Mouse (Mus musculus): ENCODE measurements at regions not wholly inside any gene's neighbourhood (a gene's known extent, or its start where the extent isn't known, plus 50 kb on each side); places are given as distances from the start of the nearest gene placed in this dataset.

GRCm38 (mm10) chr13:11490766-11491165 lies 616.0 kb downstream of the Ryr2 start:
- DNase-seq = no peak

- DNase-seq = no peak
Observed at GRCm38 (mm10) chr13:11483142-11483541, 623.6 kb downstream of the Ryr2 start.

DNA sequence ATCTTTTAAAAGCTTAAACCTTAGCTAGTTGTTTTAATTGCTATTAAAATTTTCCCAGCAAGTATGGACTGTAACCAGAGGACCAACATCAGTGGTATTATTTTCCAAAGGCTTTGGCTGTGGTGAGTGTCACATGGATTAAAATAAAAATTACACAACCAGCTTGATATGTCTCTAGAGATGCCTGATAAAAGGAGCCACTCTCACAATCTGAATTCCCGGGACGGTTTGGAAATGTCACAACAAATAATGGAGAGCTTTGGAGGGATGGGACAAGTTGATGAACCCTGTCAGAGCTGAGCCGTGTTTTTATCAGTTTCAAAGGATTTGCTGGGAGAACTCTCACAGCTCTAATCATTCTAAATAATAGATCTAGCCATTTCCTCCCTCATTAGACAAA lies 624.0 kb downstream of the Ryr2 start:
- no peak for DNase-seq

DNA sequence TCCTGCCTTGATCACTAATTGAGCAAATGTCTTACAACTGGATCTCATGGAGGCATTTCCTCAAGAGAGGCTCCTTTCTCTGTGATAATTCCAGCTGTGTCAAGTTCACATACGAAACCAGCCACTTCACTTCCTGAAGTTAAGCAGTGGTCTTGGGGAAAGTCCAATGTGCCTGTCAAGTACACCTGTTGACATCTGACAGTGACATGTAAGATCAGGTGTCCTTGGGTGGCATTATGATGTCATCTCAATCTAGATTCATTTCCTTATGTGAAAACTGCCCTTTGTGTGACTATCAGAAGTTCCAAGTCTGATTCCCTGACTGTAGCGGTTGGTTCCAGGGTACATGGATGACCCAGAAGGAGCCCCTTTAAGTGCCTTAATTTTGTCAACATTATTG lies 646.5 kb downstream of the Ryr2 start:
- DNase-seq = no peak

GRCm38 (mm10) chr13:11455113-11455512 lies 651.6 kb downstream of the Ryr2 start:
- no peak for DNase-seq

- DNase-seq = no peak
Observed at GRCm38 (mm10) chr13:11452448-11452847, 654.3 kb downstream of the Ryr2 start.

- DNase-seq = no peak
Observed at GRCm38 (mm10) chr13:11432465-11433339, 674.0 kb downstream of the Ryr2 start.

DNA sequence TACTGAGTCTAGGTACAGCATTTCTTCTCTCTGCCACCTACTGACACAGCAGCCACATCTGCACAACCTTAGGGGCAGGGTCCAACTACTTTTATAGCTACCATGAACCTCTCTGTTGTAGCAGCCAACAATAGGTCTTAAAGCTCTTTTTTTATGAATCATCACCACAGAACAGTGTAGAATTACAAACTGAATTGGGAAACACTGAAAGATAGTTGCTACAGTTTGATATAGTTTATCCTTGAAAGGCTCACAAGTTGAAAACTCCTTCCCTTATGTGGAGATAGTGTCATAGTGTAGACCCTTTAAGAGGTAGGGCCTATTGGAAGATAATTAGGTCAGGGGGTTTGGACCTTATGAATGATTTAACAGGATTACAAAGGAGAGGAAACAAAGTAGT lies 679.9 kb downstream of the Ryr2 start:
- no peak for DNase-seq

DNA sequence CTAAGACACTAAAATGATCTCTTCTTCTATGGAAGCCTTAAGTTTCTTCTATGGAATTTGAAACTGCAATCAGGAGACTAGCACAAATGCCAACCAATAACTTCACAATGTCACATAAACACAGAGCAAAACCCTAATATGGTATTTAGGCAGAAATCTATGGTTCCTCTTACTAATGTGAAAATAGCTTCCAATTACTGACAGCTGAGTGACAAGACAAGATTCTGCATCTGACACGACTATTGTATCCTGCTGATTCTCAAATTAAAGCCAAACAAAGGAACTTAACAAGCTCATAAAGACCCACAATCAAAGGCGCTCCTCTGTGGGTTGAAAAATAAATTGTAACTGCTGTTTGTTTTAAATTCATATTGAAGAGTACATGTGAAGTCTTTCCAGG lies 714.7 kb downstream of the Ryr2 start:
- DNase-seq = no peak

DNA sequence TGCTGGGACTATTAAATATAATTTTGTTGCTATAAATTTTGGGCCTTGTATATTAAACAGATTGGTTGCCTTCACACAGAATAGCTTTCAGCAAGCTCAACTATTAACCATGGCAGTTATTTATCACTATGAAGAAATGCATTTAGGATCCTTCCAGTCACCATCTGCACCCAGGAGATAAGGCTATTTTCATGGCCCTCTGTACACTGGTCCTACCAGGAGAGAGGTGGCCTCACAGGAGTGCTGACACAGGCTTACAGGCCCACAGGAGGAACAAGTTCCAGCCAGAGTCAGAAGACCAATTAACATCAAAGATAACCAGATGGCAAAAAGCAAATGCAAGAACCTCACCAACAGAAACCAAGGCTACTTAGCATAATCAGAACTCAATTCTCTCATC lies 731.3 kb downstream of the Ryr2 start:
- no peak for DNase-seq

- DNase-seq = no peak
Observed at GRCm38 (mm10) chr13:11369456-11369855, 737.3 kb downstream of the Ryr2 start.

GRCm38 (mm10) chr13:11362872-11363271 lies 743.9 kb downstream of the Ryr2 start:
- no peak for DNase-seq

DNA sequence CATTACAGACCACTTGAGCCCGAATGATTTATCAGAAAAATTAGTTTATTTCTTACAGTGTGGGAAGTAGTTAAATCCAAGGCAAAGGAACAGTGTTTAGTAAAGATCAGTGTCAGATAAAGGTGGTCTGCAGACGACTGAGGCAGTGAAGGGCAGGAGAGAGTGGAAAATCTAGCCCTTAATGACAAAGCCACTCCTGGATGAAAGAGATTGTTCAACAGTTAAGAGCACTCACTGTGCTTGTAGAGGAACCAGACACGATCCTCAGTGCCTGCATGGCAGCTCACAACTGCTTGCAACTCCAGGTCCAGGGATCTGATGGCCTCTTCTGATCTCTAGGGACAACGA lies 758.3 kb downstream of the Ryr2 start:
- DNase-seq = no peak

GRCm38 (mm10) chr13:11347787-11348501 lies 758.8 kb downstream of the Ryr2 start:
- no peak for DNase-seq

DNA sequence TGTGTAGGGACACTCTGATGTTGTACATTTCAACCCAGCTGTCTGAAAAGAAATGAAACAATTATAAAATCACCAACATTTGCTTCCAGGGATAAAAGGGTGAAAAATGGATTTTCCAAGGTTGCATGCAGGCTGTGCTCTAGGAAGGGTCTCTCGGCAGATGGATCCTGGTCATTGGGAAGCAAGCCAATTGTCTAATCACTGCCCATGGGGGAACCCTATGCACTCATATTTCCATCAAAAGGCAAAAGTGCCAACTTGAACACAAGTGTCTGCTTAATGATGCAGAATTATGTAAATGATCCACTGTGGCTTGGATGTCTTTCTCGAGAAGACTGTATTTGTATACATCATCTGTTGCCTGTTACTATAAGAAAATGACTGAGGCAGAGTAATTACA lies 762.2 kb downstream of the Ryr2 start:
- DNase-seq = no peak

- DNase-seq = no peak
Observed at GRCm38 (mm10) chr13:11338297-11338616, 768.5 kb downstream of the Ryr2 start.

- no peak for DNase-seq
Observed at GRCm38 (mm10) chr13:11337610-11338296, 769.0 kb downstream of the Ryr2 start.

- DNase-seq = no peak
Observed at GRCm38 (mm10) chr13:11336958-11337357, 769.8 kb downstream of the Ryr2 start.

DNA sequence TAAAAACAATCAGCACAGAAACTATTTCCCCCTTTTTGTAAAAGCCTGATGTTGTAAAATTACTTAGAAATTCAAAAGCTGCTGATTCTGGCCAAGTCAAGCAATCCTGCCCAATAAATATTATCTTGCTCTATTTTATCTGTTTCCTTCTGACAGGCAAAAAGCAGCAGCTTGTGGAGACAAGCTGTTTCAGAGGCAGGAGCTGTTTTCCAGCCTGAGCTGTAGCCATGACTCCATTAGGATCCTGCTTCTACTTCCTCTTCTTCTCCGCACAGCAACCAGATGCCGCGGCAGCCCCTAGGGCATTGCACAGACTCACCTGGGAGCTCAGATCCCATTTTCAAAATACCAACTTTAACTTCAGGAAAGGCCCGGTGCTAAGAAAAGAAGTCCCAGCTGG lies 774.8 kb downstream of the Ryr2 start:
- no peak for DNase-seq

- no peak for DNase-seq
Observed at GRCm38 (mm10) chr13:11308716-11309115, 798.0 kb downstream of the Ryr2 start.

- DNase-seq = no peak
Observed at GRCm38 (mm10) chr13:11295493-11295892, 811.3 kb downstream of the Ryr2 start.

DNA sequence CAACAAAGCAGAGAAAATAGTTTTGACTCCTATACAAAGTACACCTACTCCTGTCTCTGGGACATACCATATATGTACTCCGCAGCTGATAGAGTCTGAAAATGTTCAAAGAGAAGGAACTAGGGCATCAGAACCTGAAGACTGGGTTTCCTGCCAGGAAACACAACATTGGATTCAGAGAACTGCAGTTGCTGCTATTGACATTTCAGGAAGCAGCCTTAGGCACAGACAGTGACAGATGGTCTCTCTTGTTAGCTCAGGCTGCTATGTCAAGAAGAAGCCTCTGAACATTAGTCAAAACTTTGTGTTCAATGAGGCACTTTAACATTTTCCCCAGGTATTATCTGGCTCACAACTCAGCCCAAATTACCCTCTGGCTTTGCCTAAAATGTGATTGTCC lies 812.1 kb downstream of the Ryr2 start:
- DNase-seq = no peak

GRCm38 (mm10) chr13:11293750-11294149 lies 813.0 kb downstream of the Ryr2 start:
- no peak for DNase-seq

- no peak for DNase-seq
Observed at GRCm38 (mm10) chr13:11273896-11274295, 832.8 kb downstream of the Ryr2 start.

All from lung, adult 18-20 months (tissue).